Mouse (Mus musculus): ENCODE measurements around the gene Abcc4.

DNA sequence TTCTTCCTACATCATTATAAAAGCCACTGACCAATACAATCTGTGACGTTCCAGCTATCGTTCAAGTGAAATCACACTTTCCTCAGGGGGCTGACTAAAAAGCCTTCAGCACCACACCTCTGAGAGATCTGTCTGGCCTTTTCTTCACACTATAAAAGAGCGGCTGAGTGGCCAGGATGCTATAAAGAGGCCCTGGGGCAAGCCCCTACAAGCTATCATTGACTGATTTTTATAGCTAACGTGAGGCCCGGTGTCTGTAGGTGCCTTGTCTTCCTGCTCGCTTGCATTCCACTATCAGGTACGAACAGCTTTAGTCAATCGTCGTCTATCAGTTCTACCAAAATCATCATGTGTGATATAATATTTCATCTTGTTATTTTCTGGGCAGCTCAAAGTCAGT lies 92.3 kb downstream of the Abcc4 start:
- TF ChIP-seq CTCF (IDR thresholded peaks at IDR 0.05; ENCODE audit: control insufficient read depth, insufficient read depth, low read length) (no peak), POLR2A (IDR thresholded peaks at IDR 0.05; ENCODE audit: borderline replicate concordance, control insufficient read depth, low read depth, low read length) (no peak)
